Mouse (Mus musculus): Measurements from ENCODE around the gene 1810062G17Rik.
A peak's percentile ranks its signal among the peaks of the same experiment; 100 is the strongest.

Gene 1810062G17Rik

GRCm38 (mm10) chr3:36475532-36476087 lies at the start of gene 1810062G17Rik, which contains the start of gene Anxa5:
TSS of gene 1810062G17Rik (plus strand) at chr3:36475937.
TSS of gene Anxa5 (minus strand) at chr3:36475894.
- peak; percentile 76 for ATAC-seq (ENCODE audit: low TSS enrichment)

DNA sequence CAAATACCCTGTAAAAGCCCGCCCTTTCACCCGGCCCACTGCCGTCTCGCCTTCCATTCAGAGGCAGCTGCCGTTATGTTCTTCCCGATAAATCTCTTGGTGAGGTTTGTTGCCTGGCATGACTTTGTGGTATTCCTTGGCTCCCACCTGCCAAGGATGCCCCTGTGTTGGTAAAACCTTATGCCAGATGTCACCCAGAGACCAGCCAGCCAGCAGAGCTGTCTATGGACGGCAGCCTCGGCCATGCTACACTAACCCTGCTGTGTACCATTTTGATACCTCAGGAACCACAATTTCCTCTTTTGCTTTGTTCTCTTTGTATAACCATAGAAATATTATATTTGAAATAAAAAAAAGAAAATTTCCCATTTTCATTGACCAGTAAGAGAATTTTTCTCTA lies 48.4 kb upstream of the 1810062G17Rik start:
- ATAC-seq (ENCODE audit: low TSS enrichment), result no peak

DNA sequence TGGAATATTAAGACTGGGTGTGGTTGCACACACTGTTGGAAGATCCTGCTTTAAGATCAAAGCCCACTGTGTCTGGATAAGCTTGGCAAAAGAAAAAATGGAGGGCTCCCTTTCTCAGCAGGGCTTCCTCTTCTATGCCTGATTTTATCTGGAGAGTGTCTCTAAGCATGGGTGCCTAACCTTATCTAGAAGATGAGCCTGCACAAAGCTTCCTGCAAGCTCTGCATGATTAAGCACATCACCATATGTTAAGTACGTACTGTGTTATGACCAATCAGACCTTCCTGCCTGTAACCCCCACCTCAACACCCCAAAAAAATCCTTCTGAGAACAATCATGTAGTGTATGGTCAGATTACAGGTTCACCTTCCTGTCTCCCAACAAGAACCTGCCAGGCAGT lies 45.4 kb upstream of the 1810062G17Rik start:
- ATAC-seq (ENCODE audit: low TSS enrichment), result no peak

- ATAC-seq (ENCODE audit: low TSS enrichment), result no peak
These were observed 35.5 kb upstream of the 1810062G17Rik start for GRCm38 (mm10) chr3:36440280-36440679.

DNA sequence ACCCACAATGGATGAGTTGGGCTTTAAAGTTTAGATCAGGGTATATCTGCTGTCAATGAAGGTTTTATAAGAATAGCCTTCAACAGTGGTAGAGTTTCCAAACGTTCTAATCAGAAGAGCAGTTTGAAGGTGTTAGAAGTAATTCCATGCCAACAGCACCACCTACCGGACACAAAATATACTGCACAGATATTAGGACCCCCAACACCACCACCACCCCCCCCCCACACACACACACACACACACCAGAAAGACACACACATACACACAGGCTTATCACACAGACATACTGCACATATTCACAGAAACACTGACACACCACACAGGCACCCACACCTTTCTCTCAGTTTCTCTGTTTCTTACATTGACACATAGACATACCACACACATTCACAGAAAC lies 33.3 kb upstream of the 1810062G17Rik start:
- peak; percentile 61 for ATAC-seq (ENCODE audit: low TSS enrichment)

DNA sequence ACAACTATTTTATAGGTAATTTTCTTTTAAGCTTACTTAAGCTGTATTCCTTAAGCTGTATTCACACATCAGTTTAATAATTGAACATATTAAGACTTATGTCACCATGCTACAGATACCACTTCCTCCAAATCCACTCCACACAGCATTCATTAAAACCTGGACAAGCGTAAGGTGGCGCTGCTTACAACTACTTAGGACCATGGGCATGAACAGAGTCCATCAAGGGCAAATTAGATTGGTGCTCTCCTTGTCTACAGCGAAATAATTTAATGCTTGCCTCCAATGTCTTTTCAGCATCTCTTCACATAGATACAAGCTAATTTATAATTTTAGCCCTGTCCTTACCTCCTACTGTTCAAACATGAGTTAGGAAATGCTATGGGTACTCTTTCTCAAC lies 29.7 kb upstream of the 1810062G17Rik start:
- no peak for ATAC-seq (ENCODE audit: low TSS enrichment)

DNA sequence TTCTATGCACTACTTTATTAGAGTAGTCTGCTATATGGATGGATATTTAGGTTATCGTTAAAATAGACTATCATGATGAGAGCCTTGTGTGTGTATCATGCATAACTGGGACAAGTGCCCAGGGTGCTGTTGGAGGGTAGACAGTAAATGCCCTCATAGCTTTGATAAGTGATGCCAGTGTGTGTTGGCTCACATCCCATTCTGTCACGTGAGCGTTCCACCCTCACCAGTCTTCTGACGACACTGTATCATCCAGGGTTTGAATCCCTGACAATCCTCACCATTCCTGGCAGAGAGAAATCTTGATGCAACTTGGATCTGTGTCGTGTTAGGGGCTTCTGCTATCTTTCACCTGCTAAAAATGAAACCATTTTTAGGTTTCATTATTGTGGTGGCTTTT lies 29.2 kb upstream of the 1810062G17Rik start:
- ATAC-seq (ENCODE audit: low TSS enrichment), result no peak

GRCm38 (mm10) chr3:36446918-36447317 lies 28.8 kb upstream of the 1810062G17Rik start:
- ATAC-seq (ENCODE audit: low TSS enrichment), result no peak

DNA sequence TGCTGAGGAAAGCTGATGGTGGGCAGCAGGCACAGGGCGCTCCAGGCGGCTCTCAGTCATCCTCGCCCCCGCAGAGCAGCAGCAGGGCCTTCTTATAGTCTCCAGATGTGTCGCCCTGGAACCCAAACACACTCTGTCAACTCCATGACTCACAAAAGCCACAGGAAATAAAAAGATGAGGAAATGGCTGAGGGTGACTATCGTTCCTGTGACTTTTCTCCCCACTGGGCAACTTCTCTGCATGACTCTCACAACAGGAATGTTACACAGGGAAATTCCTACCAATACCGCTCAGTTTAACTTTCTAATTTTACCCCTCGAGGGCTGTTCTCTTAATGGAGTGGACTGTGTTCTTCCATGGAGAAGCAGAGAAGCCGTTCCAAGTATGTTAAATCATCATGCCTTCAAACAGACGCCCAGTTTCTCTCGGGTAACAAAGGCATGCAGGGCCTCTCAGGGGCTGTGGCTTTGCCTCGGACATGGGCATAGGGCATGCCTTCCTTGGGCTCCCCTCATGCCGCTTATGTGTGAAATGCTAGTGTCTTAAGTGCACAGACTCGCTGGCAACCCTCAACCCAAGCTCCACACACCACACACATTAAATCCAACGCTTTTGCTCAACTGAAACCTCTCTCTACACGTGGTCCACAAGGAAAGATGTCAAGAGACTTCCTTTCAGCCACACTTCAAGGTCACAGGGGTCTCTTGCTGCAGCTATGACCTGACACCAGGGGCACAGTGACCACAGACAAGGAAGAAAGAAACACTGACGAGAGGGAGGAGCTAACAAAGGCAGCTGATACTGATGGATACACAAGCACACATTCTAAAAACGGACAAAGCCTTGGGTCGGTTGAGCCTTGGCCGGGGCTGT lies 26.2 kb upstream of the 1810062G17Rik start:
- 0 out of 2 replicates have a peak, but pooled peaks have one; percentile 51 for ATAC-seq (ENCODE audit: low TSS enrichment)

GRCm38 (mm10) chr3:36452502-36452901 lies 23.2 kb upstream of the 1810062G17Rik start:
- ATAC-seq (ENCODE audit: low TSS enrichment), result no peak

GRCm38 (mm10) chr3:36455124-36455523 lies 20.6 kb upstream of the 1810062G17Rik start:
- ATAC-seq (ENCODE audit: low TSS enrichment), result peak; percentile 51

DNA sequence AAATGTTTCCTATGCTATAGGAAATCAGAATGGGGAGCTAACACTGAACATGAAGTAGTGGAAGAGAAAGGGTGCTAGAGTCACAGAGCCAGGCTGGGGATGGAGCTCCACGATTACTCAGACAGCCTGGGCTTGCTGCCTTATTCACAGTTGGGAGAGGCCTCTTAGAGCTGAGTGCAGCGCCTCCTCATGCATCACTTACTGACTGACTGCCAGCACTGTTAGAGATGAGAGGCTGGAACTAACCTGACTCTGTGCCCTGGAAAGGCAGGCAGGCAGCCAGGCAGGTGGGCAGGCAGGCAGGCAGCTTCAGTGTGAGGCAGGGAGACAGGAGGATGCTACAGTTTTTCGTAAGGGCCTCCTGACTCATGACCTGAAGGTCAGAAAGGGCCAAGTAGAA lies 20.2 kb upstream of the 1810062G17Rik start:
- peak; percentile 97 for ATAC-seq (ENCODE audit: low TSS enrichment)

DNA sequence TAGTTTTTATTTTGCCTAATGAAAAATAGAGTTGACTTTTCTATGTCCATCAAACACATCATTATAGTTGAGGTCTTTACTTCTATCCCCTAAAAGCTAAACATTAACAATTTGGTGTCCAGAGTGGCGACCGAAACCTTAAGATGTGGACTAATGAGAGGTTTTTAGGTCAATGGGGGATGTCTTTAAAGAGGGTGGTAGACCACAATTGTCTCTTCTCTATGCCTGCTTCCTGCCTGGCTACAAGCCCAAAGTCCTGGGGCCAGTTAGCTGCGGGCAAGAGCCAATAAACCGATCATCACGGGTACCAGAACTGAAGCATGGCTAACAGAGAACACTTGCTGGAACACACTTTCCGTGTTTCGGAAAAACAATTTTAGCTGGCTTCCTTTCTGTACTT lies 15.0 kb upstream of the 1810062G17Rik start:
- no peak for ATAC-seq (ENCODE audit: low TSS enrichment)

DNA sequence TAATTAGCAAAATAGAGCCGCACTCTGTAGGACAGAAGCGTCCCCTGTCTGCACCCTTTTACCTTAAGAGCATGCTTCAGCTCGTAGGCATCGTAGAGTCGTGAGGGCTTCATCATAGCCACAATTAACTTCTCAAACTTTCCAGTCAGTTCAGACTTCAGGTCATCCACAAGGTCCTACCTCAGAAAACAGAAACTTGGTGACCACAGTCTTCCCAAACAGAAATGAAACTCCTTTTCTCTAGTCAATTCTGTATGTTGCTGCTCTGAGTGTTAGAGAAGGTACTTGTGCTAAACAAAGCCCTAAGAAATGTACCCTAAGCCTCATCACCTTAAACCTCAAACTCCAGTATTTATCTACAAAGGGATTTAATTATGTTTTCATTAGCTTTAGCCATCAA lies 13.9 kb upstream of the 1810062G17Rik start:
- no peak for ATAC-seq (ENCODE audit: low TSS enrichment)

GRCm38 (mm10) chr3:36462348-36462747 lies 13.4 kb upstream of the 1810062G17Rik start:
- ATAC-seq (ENCODE audit: low TSS enrichment), result no peak

GRCm38 (mm10) chr3:36465538-36465937 lies 10.2 kb upstream of the 1810062G17Rik start:
- ATAC-seq (ENCODE audit: low TSS enrichment), result no peak

DNA sequence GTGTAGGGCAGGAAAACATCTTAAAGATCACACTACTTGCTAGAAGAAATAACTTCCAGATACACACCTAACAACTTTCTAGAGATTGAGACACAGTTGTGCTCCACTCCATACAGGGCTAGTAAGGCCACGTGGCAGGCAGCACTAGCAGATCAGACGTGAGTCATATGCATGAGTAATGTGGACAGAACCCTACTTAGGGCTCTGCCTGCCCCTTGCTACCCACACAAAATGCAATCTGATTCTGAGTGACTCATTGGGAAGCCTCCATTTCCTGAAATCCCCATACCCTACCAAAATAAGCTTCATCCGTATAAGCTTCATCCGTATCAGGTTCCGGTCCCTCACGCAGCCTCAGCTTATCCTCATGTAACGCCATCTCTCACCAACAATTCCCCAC lies 8.1 kb upstream of the 1810062G17Rik start:
- ATAC-seq (ENCODE audit: low TSS enrichment), result peak; percentile 87

GRCm38 (mm10) chr3:36468871-36469270 lies 6.9 kb upstream of the 1810062G17Rik start:
- ATAC-seq (ENCODE audit: low TSS enrichment), result no peak

DNA sequence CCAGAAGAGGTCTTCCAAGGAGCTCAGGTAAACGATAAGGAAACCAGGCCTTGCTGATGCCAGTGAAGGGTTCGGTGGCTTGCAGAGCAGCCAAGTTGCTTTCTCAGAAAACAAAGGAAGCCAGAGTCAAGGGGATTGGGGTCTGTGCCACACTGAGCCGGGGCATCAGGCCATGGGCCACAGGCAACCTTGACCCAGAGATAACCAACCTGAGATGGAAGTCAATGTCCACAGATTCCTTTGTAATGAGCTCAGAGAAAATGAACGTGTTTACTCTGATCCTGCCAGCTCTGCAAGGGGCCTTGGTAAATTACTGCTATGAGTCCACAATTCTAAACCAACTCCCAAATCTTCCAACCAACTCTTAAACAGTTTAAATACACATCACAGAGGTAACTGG lies 3.9 kb upstream of the 1810062G17Rik start:
- no peak for ATAC-seq (ENCODE audit: low TSS enrichment)

- ATAC-seq (ENCODE audit: low TSS enrichment), result no peak
These were observed 2.5 kb upstream of the 1810062G17Rik start for GRCm38 (mm10) chr3:36473222-36473621.

GRCm38 (mm10) chr3:36474421-36474820 lies 1.3 kb upstream of the 1810062G17Rik start:
- ATAC-seq (ENCODE audit: low TSS enrichment), result no peak

DNA sequence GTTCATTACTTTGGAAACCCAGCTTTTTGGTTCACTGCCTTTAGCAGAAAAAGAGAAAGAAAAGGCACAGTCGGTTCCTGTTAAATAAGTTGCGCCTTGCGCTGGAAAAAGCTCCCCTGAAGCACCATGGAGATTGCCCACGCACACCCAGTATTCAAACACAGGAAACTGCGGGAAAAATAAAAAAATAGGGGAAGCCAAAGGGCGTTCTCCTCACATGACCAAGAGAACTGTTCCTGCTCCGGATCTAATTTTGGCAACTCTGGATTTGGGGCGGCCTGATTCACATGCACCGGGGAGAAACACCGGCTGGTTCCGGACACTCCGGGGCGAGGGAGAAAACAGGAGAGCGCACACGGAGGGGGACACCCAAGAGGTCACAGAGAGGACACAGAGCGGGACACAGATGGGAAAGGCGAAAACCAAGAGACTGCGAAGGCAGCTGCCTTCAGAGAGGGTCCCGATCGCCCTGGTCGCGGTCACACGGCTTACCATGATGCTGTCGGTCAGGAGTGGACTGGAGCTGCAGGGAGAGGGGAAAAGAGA lies 726 bp upstream of the 1810062G17Rik start:
- peak; percentile 28 for ATAC-seq (ENCODE audit: low TSS enrichment)

Measured in frontal cortex, adult (tissue).